Mouse (Mus musculus) bone marrow, adult 2 months (tissue): Measurements from ENCODE around the gene Med7.

Experiments used
- CTCF ChIP-seq: fragments of 200-500 bp; IDR thresholded peaks from 2 replicates; pipeline ENCODE4 v1.5.1; 2011; ENCODE audit warnings: low read length, control low read depth; ENCODE audit not compliant: control insufficient read depth, insufficient read depth
- POLR2A ChIP-seq: fragments of 200-500 bp; IDR thresholded peaks from 2 replicates; pipeline ENCODE4 v1.6.1; 2011; ENCODE audit warnings: low read depth, mild to moderate bottlenecking, control low read depth, low read length, borderline replicate concordance; ENCODE audit not compliant: control insufficient read depth

- TF ChIP-seq CTCF (no peak), POLR2A (no peak)
These were observed 51.5 kb downstream of the Med7 start for GRCm38 (mm10) chr11:46488231-46488630.
